Mouse (Mus musculus) E14TG2a.4 (cell line): Measurements from ENCODE around the gene Stx12.
"Not testable (repeated sequence)": the region's sequence is repeated elsewhere in the genome, so short reads cannot be mapped to it uniquely, and the experiment has no call there.

ENCODE experiments used
- H3K27me3 ChIP-seq: 2 replicates; pipeline ENCODE4 v1.6.1; 2014; ENCODE audit warnings: low read length, control low read depth; ENCODE audit not compliant: insufficient read depth
- H3K36me3 ChIP-seq: 2 replicates; pipeline ENCODE4 v1.6.1; 2014; ENCODE audit warnings: low read length, control low read depth; ENCODE audit not compliant: insufficient read depth
- H3K4me1 ChIP-seq: replicated peaks from 2 replicates; pipeline ENCODE4 v1.6.1; 2014; ENCODE audit warnings: low read depth, low read length, control low read depth
- H3K4me3 ChIP-seq: replicated peaks from 2 replicates; pipeline ENCODE4 v1.5.1; 2014; ENCODE audit warnings: mild to moderate bottlenecking, low read length
- H3K9me3 ChIP-seq: 2 replicates; pipeline ENCODE4 v1.6.1; 2014; ENCODE audit warnings: low read length, control low read depth
- CTCF ChIP-seq: conservative IDR thresholded peaks from 2 replicates; pipeline ENCODE4 v1.5.1; 2014; ENCODE audit warnings: low read length
- NANOG ChIP-seq: IDR thresholded peaks from 2 replicates; pipeline ENCODE4 v1.6.1; 2014; ENCODE audit warnings: borderline replicate concordance, low read length, mixed read lengths
- POU5F1 ChIP-seq: IDR thresholded peaks from 2 replicates; pipeline ENCODE4 v1.6.1; 2014; ENCODE audit warnings: low read length, borderline replicate concordance

The Stx12 gene

DNA sequence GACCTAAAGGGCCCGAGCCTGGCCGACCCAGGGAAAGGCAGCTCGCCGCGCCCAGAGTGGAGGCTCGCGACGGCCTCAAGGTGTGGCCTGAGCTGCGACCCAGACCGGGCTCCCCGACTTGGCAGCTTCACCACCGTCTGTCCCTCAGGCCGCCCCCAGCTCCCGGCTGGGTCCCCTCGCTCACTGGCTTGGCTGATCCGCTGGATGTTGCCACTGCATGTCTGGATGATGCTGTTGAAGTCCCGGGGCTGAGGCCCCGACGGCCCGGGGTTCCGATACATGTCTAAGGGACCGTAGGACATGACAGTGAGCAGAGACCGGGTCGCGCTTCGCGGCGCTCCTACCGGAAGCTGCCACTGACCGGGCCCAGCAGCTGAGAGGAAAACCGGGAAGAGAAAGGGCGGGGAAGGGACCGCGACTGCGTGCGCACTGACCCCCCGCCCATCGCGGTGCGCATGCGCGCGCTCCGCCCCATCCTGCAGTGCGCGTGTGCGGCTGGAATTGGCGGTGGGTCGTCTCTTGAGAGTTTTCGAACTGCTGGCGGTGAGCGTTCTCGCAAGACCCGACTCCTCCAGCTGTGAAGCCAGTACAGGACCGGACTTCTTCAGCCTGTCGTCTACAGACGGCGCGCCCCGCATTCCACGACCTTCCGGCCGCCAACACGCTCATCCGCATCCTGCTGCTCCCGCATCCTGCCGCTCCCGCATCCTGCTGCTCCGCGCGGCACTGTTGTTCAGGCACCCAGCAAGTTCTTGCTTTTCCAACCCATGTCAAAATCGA, at the start of gene Stx12:
TSS of gene Stx12 (minus strand) at position 446 of the 780 bp plus-strand sequence.
- Histone ChIP-seq H3K27me3 (no peaks in the 10 kb centered on the region), H3K4me3 (peak within 1 kb of the TSS; percentile 95), H3K36me3 (peaks cover 31% of the 10 kb centered on the region), H3K9me3 (no peaks in the 10 kb centered on the region), H3K4me1 (peaks cover 40% of the 10 kb centered on the region)
- no peak for TF ChIP-seq POU5F1
- no peak for TF ChIP-seq CTCF
- no peak for TF ChIP-seq NANOG

DNA sequence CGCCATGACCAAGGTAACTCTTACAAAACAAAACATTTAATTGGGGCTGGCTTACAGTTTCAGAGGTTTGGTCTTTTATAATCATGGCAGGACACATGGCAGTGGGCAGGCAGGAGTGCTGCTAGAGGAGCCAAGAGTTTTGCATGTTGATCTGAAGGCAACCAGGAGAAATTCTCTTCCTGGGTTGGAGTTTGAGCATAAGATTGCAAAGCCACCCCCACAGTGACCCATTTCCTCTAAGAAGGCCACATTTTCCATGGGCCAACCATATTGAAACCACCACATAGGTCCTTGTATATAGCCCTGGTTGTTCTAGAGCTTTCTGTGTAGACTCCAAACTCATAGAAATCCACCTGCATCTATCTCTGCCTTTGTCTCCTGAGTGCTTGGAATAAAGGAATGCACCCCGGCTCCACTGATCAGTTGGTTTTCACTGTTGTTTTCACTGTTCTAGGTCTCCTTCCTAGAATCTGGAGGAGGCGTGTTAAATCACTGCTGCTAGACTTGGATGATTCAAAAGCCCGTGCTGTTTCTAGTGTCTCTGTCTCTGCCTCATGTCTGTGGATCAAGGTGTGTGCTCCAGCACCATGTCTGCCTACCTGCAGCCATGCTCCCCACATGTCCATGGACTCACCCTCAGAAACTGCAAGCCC, 48.6 kb upstream of the Stx12 start:
- Histone ChIP-seq H3K4me1 (peaks cover 36% of the 10 kb centered on the region), H3K36me3 (no peaks in the 10 kb centered on the region), H3K9me3 (no peaks in the 10 kb centered on the region), H3K27me3 (peaks cover 31% of the 10 kb centered on the region), H3K4me3 (no peak overlapping the region)
- TF ChIP-seq POU5F1: no peak
- no peak for TF ChIP-seq CTCF
- TF ChIP-seq NANOG: no peak

DNA sequence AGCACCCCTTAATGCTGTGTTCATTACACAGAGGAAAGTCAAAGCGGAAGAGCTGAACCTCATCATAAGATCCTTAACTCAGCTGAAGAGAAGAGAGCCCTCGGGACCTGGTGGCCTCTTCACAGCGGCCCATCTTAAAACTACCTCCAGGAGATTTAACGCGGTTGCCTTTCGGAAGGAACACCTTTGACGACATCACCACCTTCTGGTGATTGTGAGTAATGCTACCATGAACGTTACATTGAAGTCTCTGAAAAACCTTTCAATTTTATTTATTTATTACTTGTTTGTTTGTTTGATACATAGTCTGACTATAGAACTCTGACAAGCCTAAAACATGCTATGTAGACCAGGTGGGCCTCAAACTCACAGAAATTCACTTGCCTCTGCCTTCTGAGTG, 46.5 kb upstream of the Stx12 start:
- peak; percentile 78 for TF ChIP-seq CTCF
- no peak for TF ChIP-seq POU5F1
- no peak for TF ChIP-seq NANOG
- Histone ChIP-seq H3K36me3 (no peaks in the 10 kb centered on the region), H3K9me3 (no peaks in the 10 kb centered on the region)

DNA sequence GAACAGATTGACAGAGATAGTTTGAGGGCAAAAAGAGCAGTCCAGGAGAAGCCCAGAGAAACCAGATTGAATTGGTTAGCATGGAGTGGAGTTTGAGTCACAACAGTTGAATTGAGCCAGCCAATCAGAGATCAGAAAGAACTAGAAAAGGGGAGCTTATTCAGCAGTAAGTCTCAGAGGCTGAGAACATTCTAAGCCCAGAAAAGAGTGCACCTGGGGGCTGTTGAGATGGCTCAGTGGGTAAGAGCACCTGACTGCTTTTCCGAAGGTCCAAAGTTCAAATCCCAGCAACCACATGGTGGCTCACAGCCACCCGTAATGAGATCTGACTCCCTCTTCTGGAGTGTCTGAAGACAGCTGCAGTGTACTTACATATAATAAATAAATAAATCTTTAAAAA, 42.2 kb upstream of the Stx12 start:
- not testable (repeated sequence) for H3K4me3 ChIP-seq, H3K36me3 ChIP-seq, H3K9me3 ChIP-seq
- H3K4me1 ChIP-seq: peaks cover 34% of the 10 kb centered on the region
- peaks cover 11% of the 10 kb centered on the region for H3K27me3 ChIP-seq

More for the DNA sequence above, 46.5 kb upstream of the Stx12 start:
- H3K4me1 ChIP-seq: peaks cover 23% of the 10 kb centered on the region
- peaks cover 25% of the 10 kb centered on the region for H3K27me3 ChIP-seq
- H3K4me3 ChIP-seq: no peak overlapping the region

DNA sequence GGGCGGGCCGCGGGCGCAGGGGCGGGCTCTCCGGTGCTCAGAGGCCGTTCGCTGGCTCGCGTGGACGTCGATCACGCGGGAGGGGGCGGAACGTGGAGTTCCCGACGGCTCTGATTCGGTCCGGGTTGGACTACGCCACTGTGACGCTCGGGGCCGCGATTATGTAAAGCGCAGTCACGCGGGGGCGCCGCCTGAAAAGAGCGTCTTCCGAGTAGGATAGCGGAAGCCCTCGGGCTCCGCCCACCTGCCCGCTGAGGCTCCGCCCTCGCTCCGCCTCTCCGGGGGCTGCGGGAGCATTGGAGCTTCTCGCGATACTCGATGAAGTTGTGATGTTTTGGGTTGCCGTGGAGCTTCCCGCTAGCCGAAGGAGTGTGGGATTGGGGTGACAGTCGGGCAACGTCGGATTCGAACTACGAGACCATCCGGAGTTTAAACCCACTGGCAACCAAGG, 38.3 kb upstream of the Stx12 start, which contains the start of gene Fam76a:
TSS of gene Fam76a (minus strand) at position 1 of the 451 bp plus-strand sequence.
- Histone ChIP-seq H3K4me1 (peaks cover 62% of the 10 kb centered on the region), H3K9me3 (no peaks in the 10 kb centered on the region), H3K4me3 (peak within 1 kb of the TSS; percentile 99), H3K36me3 (peaks cover 17% of the 10 kb centered on the region), H3K27me3 (no peaks in the 10 kb centered on the region)
- TF ChIP-seq POU5F1: no peak
- TF ChIP-seq NANOG: no peak
- TF ChIP-seq CTCF: no peak

DNA sequence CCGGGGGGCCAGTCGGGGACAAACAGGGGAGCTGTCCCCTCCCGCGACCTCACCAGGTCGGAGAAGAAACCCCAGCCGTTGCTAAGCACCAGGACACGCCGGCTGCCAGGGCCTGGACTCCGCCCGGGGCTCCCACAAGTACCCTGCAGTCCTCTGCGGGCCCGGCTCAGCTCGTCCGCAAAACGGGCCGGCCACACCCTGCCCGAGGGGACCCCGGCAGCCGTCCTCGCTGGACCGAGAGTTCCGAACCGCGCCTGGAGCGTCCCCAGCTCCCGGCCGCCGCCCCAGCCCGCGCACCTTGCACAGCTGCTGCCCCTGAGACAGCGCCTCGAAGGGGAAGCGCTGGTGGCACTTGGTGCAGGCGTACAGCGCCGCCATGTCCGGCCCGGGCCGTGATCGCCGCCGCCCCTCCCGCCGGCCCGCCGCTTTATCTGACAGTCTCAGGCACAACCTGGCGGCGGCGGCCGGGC, 37.8 kb upstream of the Stx12 start:
- Histone ChIP-seq H3K36me3 (peaks cover 22% of the 10 kb centered on the region), H3K9me3 (no peaks in the 10 kb centered on the region), H3K4me3 (peak overlapping the region; percentile 99), H3K4me1 (peaks cover 67% of the 10 kb centered on the region), H3K27me3 (no peaks in the 10 kb centered on the region)
- no peak for TF ChIP-seq POU5F1
- no peak for TF ChIP-seq NANOG
- TF ChIP-seq CTCF: no peak

DNA sequence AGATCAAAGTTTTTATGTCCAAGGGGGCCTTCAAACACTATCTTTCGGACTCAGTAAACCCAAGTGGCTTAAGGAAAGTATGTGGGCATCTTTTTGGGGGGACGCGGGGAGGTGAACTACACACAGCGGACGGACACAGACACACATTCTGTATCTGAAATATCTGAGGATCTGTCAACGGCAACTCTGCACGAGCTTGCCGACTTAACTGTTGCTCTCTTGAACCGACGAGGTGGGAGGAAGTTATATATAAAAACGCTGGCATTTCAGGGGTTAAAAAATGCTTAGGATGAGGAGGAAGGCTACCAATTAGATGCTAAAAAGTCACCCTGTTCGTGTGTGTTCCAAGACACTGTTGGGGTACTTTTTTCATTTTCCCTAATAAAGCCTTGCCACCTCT, 37.2 kb upstream of the Stx12 start:
- no peak for TF ChIP-seq CTCF
- TF ChIP-seq POU5F1: no peak
- TF ChIP-seq NANOG: no peak
- Histone ChIP-seq H3K9me3 (no peaks in the 10 kb centered on the region), H3K36me3 (peaks cover 26% of the 10 kb centered on the region), H3K27me3 (no peaks in the 10 kb centered on the region), H3K4me1 (peaks cover 68% of the 10 kb centered on the region), H3K4me3 (peak overlapping the region; percentile 99)

DNA sequence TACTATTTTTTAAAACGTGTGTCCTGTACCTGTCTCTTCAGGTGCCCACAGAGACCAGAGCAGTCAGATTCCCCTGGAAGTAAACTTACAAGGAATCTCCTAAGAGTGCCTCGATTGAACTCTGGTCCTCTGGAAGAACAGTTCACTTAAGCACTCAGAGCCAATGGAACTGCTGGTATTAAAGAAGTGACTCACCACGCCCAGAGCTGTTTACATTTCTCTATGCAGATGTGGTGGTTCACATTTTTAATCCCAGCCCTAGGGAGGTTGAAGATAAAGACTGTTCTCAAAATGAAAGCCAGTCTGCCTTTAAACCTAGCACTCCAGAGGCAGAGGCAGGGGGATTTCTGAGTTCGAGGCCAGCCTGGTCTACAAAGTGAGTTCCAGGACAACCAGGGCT, 35.9 kb upstream of the Stx12 start:
- no peak overlapping the region for H3K4me3 ChIP-seq
- H3K36me3 ChIP-seq: peaks cover 37% of the 10 kb centered on the region
- H3K4me1 ChIP-seq: peaks cover 66% of the 10 kb centered on the region
- no peaks in the 10 kb centered on the region for H3K27me3 ChIP-seq
- H3K9me3 ChIP-seq: no peaks in the 10 kb centered on the region
- TF ChIP-seq POU5F1: no peak

DNA sequence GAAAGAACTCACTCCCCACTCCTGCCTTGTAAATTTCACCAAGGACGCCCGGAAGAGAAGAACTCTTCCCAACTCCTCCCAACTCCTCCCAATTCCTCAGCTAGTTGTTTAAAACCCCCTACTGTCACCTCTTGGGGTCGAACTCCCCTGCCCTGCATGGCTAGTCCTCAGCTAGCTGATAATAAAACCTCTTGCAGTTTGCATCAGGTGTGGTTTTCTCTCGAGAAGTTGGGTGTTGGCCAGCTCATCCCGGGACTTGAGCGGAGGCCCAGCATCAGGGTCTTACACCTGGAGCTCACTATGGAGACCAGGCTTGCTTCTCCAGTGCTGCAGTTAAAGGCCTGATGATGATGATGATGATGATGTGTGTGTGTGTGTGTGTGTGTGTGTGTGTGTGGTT, 34.2 kb upstream of the Stx12 start:
- H3K9me3 ChIP-seq, H3K4me3 ChIP-seq: not testable (repeated sequence)

More for the DNA sequence above, 34.2 kb upstream of the Stx12 start:
- Histone ChIP-seq H3K4me1 (peaks cover 57% of the 10 kb centered on the region), H3K36me3 (peaks cover 53% of the 10 kb centered on the region)
- not testable (repeated sequence) for H3K27me3 ChIP-seq
